Mouse (Mus musculus) A20 (cell line): Measurements from ENCODE around the gene Fam155a.
"Not testable (repeated sequence)": the region's sequence is repeated elsewhere in the genome, so short reads cannot be mapped to it uniquely, and the experiment has no call there.

Experiments
- DNase-seq: peaks from one replicate; pipeline ENCODE4 v3.0.0-alpha.2; 2011; ENCODE audit warnings: low read depth, low spot score

Fam155a gene

GRCm38 (mm10) chr8:9770999-9771605 lies at the start of gene Fam155a:
Gene Fam155a (minus strand): TSS chr8:9771161.
- no peak for DNase-seq

- no peak for DNase-seq
These were observed 42.4 kb upstream of the Fam155a start for GRCm38 (mm10) chr8:9813273-9813946.

DNA sequence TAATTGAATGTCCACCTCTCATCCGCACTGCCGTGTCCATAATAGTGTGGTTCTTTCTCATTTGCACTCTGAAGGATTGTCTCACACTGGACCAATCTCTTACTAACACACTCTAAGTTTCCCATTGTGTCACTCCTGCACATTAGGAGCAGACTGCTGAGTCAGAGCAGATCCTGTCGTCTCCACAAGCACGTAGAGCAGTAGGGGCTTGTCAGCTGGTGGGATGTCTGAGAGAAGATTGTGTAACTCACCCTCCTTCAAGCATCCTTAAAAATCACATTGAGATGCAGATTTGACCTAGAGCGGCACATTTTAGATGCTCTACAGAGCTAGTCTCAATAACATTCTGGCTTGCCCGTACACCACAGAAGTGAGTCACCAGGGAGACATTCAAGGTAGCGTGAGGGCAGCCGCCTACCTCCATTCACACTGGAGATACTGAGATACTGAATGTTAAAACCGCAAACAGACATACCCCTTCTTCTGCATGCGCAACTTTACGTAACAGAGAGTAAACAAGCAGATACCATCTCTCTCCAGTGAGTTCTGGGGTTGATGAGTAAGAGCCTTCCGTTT lies 40.1 kb upstream of the Fam155a start:
- no peak for DNase-seq

DNA sequence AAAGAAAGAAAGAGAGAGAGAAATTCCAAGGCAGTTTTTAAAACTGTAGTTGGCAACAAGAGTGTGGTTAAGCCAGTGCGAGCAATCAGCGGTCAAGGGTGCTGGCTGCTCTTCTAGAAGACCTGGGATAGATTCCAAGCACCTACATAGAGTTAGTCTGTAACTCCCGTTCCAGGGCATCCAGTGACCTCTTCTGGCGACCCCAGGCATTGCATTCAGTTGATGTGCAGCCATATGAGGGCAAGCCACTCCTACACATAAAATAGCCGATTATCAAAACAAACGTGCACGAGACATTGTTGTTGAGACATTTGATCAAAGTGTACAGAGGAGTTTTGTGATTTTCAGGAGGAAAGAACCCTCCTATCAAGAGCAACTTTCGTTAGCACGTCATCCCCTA lies 37.6 kb upstream of the Fam155a start:
- no peak for DNase-seq

DNA sequence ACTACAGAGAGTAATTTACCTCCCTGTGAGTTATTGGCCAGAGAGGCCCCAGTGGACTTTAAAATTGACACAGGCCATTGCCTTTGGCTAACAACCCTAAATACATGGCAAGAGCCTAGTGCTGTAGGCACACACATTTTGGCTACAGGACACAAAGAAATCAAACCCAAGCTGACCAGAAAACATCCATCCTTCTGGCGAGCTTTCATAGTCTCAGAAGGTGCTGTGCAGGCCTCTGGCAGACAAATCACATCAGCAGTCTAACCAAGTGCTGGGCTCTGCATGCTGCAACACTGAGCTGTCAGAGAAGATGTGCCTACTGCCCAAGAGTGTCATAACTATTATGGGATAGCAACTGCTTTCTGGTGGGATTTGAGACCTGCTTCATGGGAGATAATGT lies 34.7 kb upstream of the Fam155a start:
- no peak for DNase-seq

- not testable (repeated sequence) for DNase-seq
These were observed 29.4 kb upstream of the Fam155a start for GRCm38 (mm10) chr8:9800346-9800745.

DNA sequence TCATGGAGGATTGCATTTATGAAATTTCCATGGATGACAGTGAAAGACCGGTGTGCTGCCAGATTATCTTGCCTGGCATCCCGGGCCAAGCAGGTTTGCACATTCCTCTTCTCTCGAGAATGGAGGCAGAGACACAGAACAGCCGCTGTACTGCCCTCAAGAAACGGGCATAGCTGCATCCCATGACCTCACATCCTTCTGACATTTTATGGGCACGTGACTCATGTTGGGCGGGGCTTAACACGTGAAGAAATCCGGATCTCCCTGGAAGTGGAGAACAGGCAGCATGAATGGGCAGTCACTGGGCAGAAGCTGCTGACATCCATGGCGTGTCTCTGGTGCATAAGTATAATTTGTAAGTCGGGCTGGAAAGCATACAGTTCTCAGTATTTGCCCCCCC lies 29.0 kb upstream of the Fam155a start:
- no peak for DNase-seq

DNA sequence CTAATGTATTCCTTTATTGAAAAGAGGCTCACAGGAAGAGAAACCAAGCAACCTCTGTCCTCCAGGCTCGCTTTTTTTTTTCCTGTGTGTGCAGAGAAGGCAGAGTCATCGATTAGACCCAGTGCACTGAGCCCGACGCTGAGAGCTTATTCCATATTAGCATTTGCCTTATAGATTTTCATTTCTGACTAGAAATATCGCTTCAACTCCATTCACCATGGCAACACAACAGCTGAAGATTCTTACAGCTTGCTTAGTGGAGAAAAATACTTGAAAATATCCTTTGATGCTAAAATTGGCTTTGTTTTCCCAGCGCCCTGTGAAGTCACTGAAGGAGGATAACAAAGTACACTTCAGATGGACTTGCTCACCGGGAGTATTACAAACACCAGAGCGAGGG lies 26.6 kb upstream of the Fam155a start:
- DNase-seq, result no peak

DNA sequence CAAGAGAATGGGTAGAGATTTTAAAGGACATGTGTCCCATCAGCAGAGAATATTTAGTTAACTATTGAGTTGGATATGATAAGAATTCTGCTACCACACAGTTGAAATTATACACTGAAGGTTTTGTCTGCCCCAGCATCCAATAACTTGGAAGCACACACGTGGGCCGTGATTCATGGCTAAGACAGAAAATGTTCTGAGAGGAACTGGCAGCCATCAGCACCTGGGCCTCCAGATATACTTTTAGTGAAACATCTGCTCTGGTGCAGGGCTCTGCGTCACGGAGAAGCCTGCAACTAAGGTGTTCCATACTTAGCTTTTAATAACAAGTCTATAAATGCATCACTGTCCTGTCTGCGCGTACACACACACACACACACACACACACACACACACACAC lies 24.8 kb upstream of the Fam155a start:
- DNase-seq, result no peak

GRCm38 (mm10) chr8:9793351-9793750 lies 22.4 kb upstream of the Fam155a start:
- no peak for DNase-seq

GRCm38 (mm10) chr8:9780332-9780731 lies 9.4 kb upstream of the Fam155a start:
- no peak for DNase-seq

DNA sequence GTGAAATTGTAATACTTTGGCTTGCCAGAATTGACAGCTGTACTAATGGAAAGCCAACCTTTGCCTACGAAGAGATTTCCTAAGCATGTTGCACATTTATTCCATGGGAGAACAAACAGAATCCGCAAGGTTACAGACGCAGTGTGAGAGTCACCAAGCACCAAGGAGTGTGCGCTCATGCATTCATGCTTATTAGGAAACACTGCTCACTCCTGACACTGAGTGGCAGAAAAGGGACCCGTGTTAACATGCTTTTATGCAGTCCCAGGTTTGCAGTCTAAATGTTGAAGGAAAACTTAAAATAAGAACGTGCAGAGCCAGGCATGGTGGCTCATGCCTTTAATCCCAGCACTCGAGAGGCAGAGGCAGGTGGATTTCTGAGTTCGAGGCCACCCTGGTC lies 7.2 kb upstream of the Fam155a start:
- DNase-seq, result no peak

DNA sequence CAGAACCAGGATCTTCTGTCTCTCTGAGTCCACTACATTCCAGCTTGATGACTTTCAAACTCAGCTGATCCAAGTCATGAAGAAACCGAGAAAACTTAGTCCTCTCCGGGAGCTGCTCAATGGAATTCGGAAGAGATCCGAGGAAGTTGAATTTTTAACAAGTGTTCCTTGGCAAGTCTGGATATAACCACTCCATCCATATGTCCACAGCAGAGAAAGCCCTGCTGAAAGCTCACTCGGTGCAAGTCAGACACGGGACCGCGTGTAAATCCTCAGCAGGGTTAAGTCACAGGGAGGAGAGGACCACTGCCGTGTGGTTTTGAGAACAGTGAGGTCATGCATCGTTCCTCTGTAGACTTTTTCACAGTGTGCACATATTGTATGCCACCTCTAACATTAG lies 5.9 kb upstream of the Fam155a start:
- DNase-seq, result no peak

DNA sequence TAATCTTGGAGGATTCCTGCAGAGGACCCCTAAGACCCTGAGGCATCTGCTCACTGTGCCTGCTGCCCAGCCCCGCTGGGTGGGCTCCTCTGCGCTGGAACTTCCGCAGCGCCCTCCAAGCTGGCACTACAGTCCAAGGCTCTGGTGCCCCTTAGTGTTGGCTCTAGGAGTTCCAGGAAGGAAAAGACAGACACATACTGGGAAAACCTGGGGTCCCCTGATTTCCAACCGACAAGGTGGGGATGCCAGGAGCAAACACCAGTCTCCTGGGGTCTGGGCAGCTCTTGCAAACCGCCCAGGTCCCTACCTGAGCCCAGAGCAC lies 1.5 kb upstream of the Fam155a start:
- DNase-seq, result no peak

GRCm38 (mm10) chr8:9771606-9772518 lies 901 bp upstream of the Fam155a start:
- DNase-seq, result no peak

DNA sequence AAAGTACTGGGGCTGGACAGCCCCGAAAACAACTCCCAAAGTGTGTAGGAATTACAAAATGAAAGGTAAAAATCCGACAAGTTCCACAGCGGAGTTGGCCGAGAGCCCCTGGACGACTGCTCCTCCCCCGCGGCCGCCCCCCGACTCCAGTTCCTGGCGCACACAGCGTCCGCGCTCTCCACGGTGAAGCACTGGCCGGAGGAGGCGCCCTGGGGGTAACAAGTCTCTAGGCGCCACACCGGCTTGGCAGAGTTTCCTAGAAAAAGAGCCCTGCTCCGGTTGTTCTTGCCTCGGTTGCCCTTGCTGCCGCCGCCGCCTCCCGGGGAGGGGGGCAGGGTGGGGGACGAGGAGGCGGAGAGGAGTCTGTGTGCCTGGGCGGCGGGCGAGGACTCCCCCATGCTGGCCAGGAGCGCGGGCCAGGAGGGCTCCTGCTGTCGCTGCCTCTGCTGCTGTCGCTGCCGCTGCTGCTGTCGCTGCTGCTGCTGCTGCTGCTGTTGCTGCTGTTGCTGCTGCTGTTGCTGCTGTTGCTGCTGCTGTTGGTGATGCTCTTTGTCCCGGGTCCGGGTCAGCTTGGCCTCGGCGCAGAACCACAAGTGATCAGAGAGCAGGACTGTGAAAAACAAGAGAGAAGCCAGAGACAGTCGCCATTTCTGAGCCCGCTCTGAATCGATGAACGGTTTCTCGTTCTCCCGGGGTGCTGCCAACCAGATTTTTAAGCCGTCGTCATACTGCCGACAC lies 531 bp downstream of the Fam155a start:
- no peak for DNase-seq

GRCm38 (mm10) chr8:9769061-9769460 lies 1.9 kb downstream of the Fam155a start:
- DNase-seq, result peak; percentile 2

DNA sequence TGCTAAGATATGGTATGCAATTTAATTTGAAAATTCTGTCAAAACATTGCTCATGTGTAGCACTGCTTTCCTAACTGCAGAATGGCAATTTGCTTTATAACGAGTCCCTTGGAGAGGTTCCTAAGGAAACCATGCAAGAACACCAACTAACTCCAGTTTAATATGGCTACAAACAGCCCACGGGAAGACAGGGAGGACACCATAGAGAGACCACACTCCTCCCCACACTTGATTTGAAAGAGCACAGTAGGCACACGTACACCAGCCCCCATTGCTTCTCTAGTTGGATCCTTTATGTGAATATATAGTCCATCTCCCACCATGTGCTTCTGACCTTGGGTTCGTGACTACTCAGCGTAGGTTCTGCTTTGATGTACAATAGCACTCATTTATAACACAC lies 35.8 kb downstream of the Fam155a start:
- no peak for DNase-seq

GRCm38 (mm10) chr8:9709791-9710190 lies 61.2 kb downstream of the Fam155a start:
- no peak for DNase-seq

DNA sequence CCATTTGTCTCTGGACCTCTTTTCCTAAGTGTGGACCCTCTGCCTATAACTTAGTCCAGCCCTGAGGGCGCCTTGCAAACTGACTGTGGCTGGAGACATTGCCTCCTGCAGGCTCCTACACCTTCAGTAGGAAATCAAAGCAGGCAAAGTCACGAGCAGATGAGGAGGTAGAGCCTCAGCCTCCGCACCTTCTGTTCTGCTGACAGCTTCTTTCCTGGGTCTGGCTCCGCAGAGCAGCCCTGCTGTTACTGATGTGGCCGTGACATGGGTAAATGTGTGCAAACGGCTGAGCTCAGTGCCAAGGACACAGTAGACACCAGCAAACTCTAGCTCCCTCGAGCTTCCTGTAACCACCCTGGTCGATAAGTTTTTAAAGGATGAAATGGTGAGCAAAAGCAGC lies 63.5 kb downstream of the Fam155a start:
- DNase-seq, result no peak

DNA sequence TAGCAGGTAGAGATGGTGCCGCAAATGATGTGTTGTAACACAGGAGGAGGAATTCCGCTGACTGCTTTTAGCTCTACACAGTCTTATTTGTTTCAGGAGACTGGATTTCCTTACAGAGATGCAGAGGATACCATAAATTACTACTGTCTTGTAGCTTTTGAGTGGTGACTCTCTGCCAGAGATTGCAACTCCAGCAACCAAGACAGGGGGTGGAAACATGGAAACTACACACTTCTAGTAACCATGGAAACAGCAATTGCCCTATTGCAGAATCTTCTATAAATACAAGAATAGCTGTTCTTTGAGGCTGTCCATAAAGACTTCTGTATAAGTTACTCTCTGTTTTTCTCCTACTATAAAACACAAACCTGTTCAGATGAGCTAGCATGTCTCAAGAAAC lies 76.2 kb downstream of the Fam155a start:
- no peak for DNase-seq

- DNase-seq, result no peak
These were observed 78.6 kb downstream of the Fam155a start for GRCm38 (mm10) chr8:9692370-9692769.
